Mouse (Mus musculus): ENCODE data around the gene Rsrc1.

- TF ChIP-seq CTCF (conservative IDR thresholded peaks at IDR 0.05; ENCODE audit: low read length) = no peak
- no peak for TF ChIP-seq NANOG (IDR thresholded peaks at IDR 0.05; ENCODE audit: borderline replicate concordance, low read length)
- no peak for TF ChIP-seq POU5F1 (IDR thresholded peaks at IDR 0.05; ENCODE audit: borderline replicate concordance, low read length)
Measured at GRCm38 (mm10) chr3:67279781-67280180, 298.6 kb downstream of the Rsrc1 start.

Measured in E14TG2a.4 (cell line).